Mouse (Mus musculus) heart, postnatal 0 days (tissue): ENCODE results near the gene Fbf1. TPM values are rescaled to one million over a fixed set of nuclear protein-coding genes. Genes with fewer than 3 reads are reported as not detected.

ENCODE experiments used
- ATAC-seq: fragments of 200-750 bp; cut with Nextera tagmentation; 2 replicates; pipeline ENCODE4 v1.8.0; 2017; ENCODE audit warnings: low read depth, moderate number of reproducible peaks, moderate library complexity; ENCODE audit not compliant: insufficient read depth
- DNase-seq: peaks from one replicate; pipeline ENCODE4 v3.0.0-alpha.2; 2016; ENCODE audit warnings: low spot score
- H3K27ac ChIP-seq: fragments of 300-500 bp; sonication (generic); 2 replicates; pipeline ENCODE4 v1.5.1; 2014; ENCODE audit warnings: low read depth, mild to moderate bottlenecking
- H3K27me3 ChIP-seq: fragments of 300-500 bp; sonication (generic); 2 replicates; pipeline ENCODE4 v1.6.1; 2014; ENCODE audit warnings: low read length, mixed read lengths; ENCODE audit not compliant: control insufficient read depth, insufficient read depth
- H3K36me3 ChIP-seq: fragments of 300-500 bp; sonication (generic); replicated peaks from 2 replicates; pipeline ENCODE4 v1.6.1; 2014; ENCODE audit warnings: low read length, mixed read lengths; ENCODE audit not compliant: control insufficient read depth, insufficient read depth
- H3K4me1 ChIP-seq: fragments of 300-500 bp; sonication (generic); 2 replicates; pipeline ENCODE4 v1.6.1; 2014; ENCODE audit warnings: antibody characterized with exemption; ENCODE audit not compliant: control insufficient read depth, insufficient read depth
- H3K4me2 ChIP-seq: fragments of 300-500 bp; sonication (generic); 2 replicates; pipeline ENCODE4 v1.6.1; 2014; ENCODE audit warnings: low read depth, mild to moderate bottlenecking, low read length, moderate library complexity
- H3K4me3 ChIP-seq: fragments of 300-500 bp; sonication (generic); 2 replicates; pipeline ENCODE4 v1.5.1; 2014; ENCODE audit warnings: low read depth, low read length
- H3K9ac ChIP-seq: fragments of 300-500 bp; sonication (generic); replicated peaks from 2 replicates; pipeline ENCODE4 v1.6.1; 2014; ENCODE audit warnings: low read depth, low read length, mixed read lengths
- H3K9me3 ChIP-seq: fragments of 300-500 bp; sonication (generic); replicated peaks from 2 replicates; pipeline ENCODE4 v1.6.1; 2016; ENCODE audit warnings: low read length; ENCODE audit not compliant: control insufficient read depth
- CTCF ChIP-seq: IDR thresholded peaks from 2 replicates; pipeline ENCODE4 v1.5.1; 2016; ENCODE audit warnings: antibody characterized with exemption, control low read depth, low read depth
- EP300 ChIP-seq: IDR thresholded peaks from 2 replicates; pipeline ENCODE4 v1.6.1; 2016; ENCODE audit warnings: antibody characterized with exemption, low read depth
- WGBS: fragments of 180-500 bp; shearing (Covaris S2); extraction: QIAGEN DNeasy Blood & Tissue Kit; methylation state at CpG from one replicate; pipeline ENCODE4 v1.1.7; 2014; 5-methylcytosine and 5-hydroxymethylcytosine counted together
- polyA plus RNA-seq: library from polyadenylated mRNA; unstranded; fragments of >200 nt; fragmentation: Nextera tagmentation; extraction: Ambion mirVana; gene quantifications from 2 replicates; pipeline ENCODE4 v1.2.1, GENCODE M21; 2015
- total RNA-seq: library from RNA; depleted of rRNA; stranded (reverse); fragments of >200 nt; gene quantifications from 2 replicates; pipeline ENCODE4 v1.2.3, GENCODE M21; 2014; ENCODE audit warnings: low replicate concordance

The Fbf1 gene
- total and polyA plus RNA-seq, 2 experiments from 2014 or later = 8.5 to 22.8 TPM

DNA sequence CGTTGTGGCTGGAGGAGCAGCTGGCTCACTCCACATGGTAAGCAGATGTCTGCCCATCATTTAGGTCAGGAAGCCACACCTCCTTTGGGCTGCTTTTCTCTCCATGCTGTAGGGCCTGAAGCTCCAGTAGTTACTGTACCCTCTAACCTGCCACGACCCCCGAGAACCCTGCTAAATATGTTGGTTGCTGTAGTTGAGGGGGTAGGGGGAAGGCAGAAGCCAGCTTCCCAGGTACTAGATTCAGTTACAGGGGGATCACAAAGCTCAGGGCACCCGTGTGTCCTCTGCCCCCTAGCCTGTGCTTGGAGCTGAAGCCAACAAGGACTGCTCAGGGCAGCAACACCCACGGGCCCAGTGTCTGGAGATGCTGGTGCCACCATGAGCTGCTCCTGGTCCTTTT, 34.5 kb downstream of the Fbf1 start:
- no peak overlapping the region for H3K27ac ChIP-seq
- H3K4me1 ChIP-seq = 0 out of 2 replicates have a peak, but pooled peaks cover 9% of the 10 kb centered on the region
- H3K4me3 ChIP-seq = no peak overlapping the region
- H3K4me2 ChIP-seq = no peak overlapping the region
- ATAC-seq (no peak), DNase-seq (no peak)
- TF ChIP-seq CTCF (no peak), EP300 (no peak)
- no peaks in the 10 kb centered on the region for H3K9me3 ChIP-seq
- no peak overlapping the region for H3K9ac ChIP-seq
- H3K36me3 ChIP-seq = peaks cover 19% of the 10 kb centered on the region
- 76% methylated on average over 5 of the region's 5 CpGs for WGBS
- H3K27me3 ChIP-seq = no peaks in the 10 kb centered on the region

- WGBS = 75% methylated on average over 16 of the region's 16 CpGs
- H3K36me3 ChIP-seq = peaks cover 19% of the 10 kb centered on the region
- H3K4me2 ChIP-seq = no peak overlapping the region
- no peaks in the 10 kb centered on the region for H3K27me3 ChIP-seq
- peaks cover 15% of the 10 kb centered on the region; the same call in 1 of the 2 replicates for H3K4me1 ChIP-seq
- H3K9me3 ChIP-seq = no peaks in the 10 kb centered on the region
- no peak overlapping the region for H3K9ac ChIP-seq
- H3K27ac ChIP-seq = no peak overlapping the region
- no peak overlapping the region for H3K4me3 ChIP-seq
- TF ChIP-seq EP300 (no peak), CTCF (peak; percentile 23)
- ATAC-seq (no peak), DNase-seq (peak; percentile 46)
Observed at GRCm38 (mm10) chr11:116132366-116133333, 35.3 kb downstream of the Fbf1 start.

- Histone ChIP-seq H3K9ac (peak overlapping the region; percentile 67; the same call in 1 of the 2 replicates), H3K4me3 (peak overlapping the region; percentile 63), H3K9me3 (no peaks in the 10 kb centered on the region), H3K27me3 (no peaks in the 10 kb centered on the region), H3K36me3 (peaks cover 22% of the 10 kb centered on the region), H3K4me1 (peaks cover 23% of the 10 kb centered on the region; the same call in 1 of the 2 replicates), H3K4me2 (peak overlapping the region; percentile 71), H3K27ac (peak overlapping the region; percentile 92)
- TF ChIP-seq EP300 (no peak), CTCF (no peak)
- 78% methylated on average over 15 of the region's 15 CpGs for WGBS
- ATAC-seq = no peak
- DNase-seq = no peak
Observed at GRCm38 (mm10) chr11:116131349-116132170, 36.4 kb downstream of the Fbf1 start.

GRCm38 (mm10) chr11:116130488-116131205, 37.3 kb downstream of the Fbf1 start, which contains the start of gene Trim65:
TSS of gene Trim65 (minus strand) at chr11:116131128.
- peak; percentile 86 for ATAC-seq
- peak; percentile 85 for DNase-seq
- WGBS = under 1% methylated on average over 64 of the region's 69 CpGs
- H3K9ac ChIP-seq = peak within 1 kb of the TSS; percentile 67
- H3K4me2 ChIP-seq = peak within 1 kb of the TSS; percentile 71
- peak within 1 kb of the TSS; percentile 92 for H3K27ac ChIP-seq
- H3K27me3 ChIP-seq = no peaks in the 10 kb centered on the region
- H3K4me1 ChIP-seq = peaks cover 23% of the 10 kb centered on the region; the same call in 1 of the 2 replicates
- peak within 1 kb of the TSS; percentile 63 for H3K4me3 ChIP-seq
- peaks cover 31% of the 10 kb centered on the region for H3K36me3 ChIP-seq
- no peaks in the 10 kb centered on the region for H3K9me3 ChIP-seq
- TF ChIP-seq CTCF = peak; percentile 99
- TF ChIP-seq EP300 = peak; percentile 34
